ENCODE assay signal across 27 mouse cellular contexts in genomic region chr5:143890741-143891140, GRCm38 (mm10). TPM values are rescaled to one million over a fixed set of nuclear protein-coding genes. Genes with fewer than 3 reads are reported as not detected.
DNase-seq lines count a peak whose midpoint lies in the region; ATAC-seq and TF ChIP-seq lines count a peak whose summit lies in the region.
"Had no signal": no experiment of that assay in that cellular context is flagged by ENCODE, and none has a peak within 500 bp of the region (broad histone marks: within the 10 kb centered on the region; RNA-seq: fewer than 3 reads in every experiment).

No protein-coding gene starts in this region.

- H3K9me3 ChIP-seq in liver, postnatal 0 days (ENCODE audit: low read length): peaks cover 3% of the 10 kb centered on the region
- peaks cover 4% of the 10 kb centered on the region; the same call in 1 of the 2 replicates for H3K9me3 ChIP-seq in liver, embryonic 11.5 days (ENCODE audit: control insufficient read depth, low read length)
- H3K9me3 ChIP-seq in intestine, postnatal 0 days (ENCODE audit: control insufficient read depth): no peaks in the 10 kb centered on the region
- H3K9me3 ChIP-seq: embryonic facial prominence, embryonic 12.5 days; embryonic facial prominence, embryonic 15.5 days had no signal

- H3K9ac ChIP-seq in liver, postnatal 0 days (replicated peaks): no peak overlapping the region
- no peak overlapping the region for H3K9ac ChIP-seq in liver, embryonic 11.5 days (ENCODE audit: low read depth, low read length)
- no peak overlapping the region for H3K9ac ChIP-seq in intestine, postnatal 0 days (ENCODE audit: low read depth, low read length)
- H3K9ac ChIP-seq: embryonic facial prominence, embryonic 12.5 days; embryonic facial prominence, embryonic 15.5 days; forebrain, postnatal 0 days; hindbrain, embryonic 14.5 days had no signal

- H3K27ac ChIP-seq in liver, postnatal 0 days (ENCODE audit: low read depth): no peak overlapping the region; the same call in 1 of the 2 replicates
- no peak overlapping the region for H3K27ac ChIP-seq in liver, embryonic 11.5 days (ENCODE audit: low read depth, low read length)
- peak overlapping the region; percentile 70; the same call in 1 of the 2 replicates for H3K27ac ChIP-seq in intestine, postnatal 0 days (ENCODE audit: low read depth, low read length)
- H3K27ac ChIP-seq: embryonic facial prominence, embryonic 12.5 days; embryonic facial prominence, embryonic 15.5 days; gastrocnemius, adult 2 months; hindbrain, embryonic 14.5 days; hindbrain, postnatal 0 days had no signal

- ATAC-seq in liver, postnatal 0 days: peak; percentile 38; the same call in 1 of the 2 replicates
- no peak for ATAC-seq in liver, embryonic 11.5 days (replicated peaks; ENCODE audit: low FRiP score)
- peak; percentile 89 for ATAC-seq in intestine, postnatal 0 days
- ATAC-seq: forebrain, embryonic 14.5 days; forebrain, postnatal 0 days; hindbrain, postnatal 0 days; inflammation-experienced regulatory T-cells, adult 6 months had no signal

- 64% methylated on average over 6 of the region's 6 CpGs for WGBS in liver, postnatal 0 days (ENCODE audit: insufficient replicate concordance)
- 78% methylated on average over 6 of the region's 6 CpGs for WGBS in liver, embryonic 11.5 days
- 26% methylated on average over 6 of the region's 6 CpGs for WGBS in intestine, postnatal 0 days

- no peak overlapping the region for H3K4me2 ChIP-seq in liver, postnatal 0 days (ENCODE audit: low read depth, low read length)
- H3K4me2 ChIP-seq in liver, embryonic 11.5 days: no peak overlapping the region
- peak overlapping the region; percentile 28; the same call in 1 of the 2 replicates for H3K4me2 ChIP-seq in intestine, postnatal 0 days (replicated peaks; ENCODE audit: low read depth)
- H3K4me2 ChIP-seq: embryonic facial prominence, embryonic 12.5 days; embryonic facial prominence, embryonic 15.5 days; heart, embryonic 11.5 days; hindbrain, embryonic 14.5 days had no signal

- intact Hi-C loops in heart, postnatal 14 days (cut with DNase I): no loop called here

- no peak for TF ChIP-seq EP300 in liver, postnatal 0 days (IDR thresholded peaks at IDR 0.05; ENCODE audit: low read depth)

- H3K36me3 ChIP-seq in liver, postnatal 0 days (replicated peaks; ENCODE audit: insufficient read depth, low read length): peaks cover 93% of the 10 kb centered on the region
- H3K36me3 ChIP-seq in liver, embryonic 11.5 days (ENCODE audit: control insufficient read depth, insufficient read depth, low read length): peaks cover 41% of the 10 kb centered on the region
- peaks cover 63% of the 10 kb centered on the region for H3K36me3 ChIP-seq in intestine, postnatal 0 days (ENCODE audit: control insufficient read depth, insufficient read depth)

- DNase-seq in liver, postnatal 0 days: no peak
- no peak for DNase-seq in liver, embryonic 11.5 days (ENCODE audit: low spot score)
- DNase-seq in yolk sac, embryonic 10.5 days (ENCODE audit: low spot score): peak; percentile 78
- DNase-seq in cerebellum, adult 9-11 months: no peak
- DNase-seq in heart, postnatal 14 days: no peak
- DNase-seq: adrenal gland, adult 2 months; adrenal gland, postnatal 25 days; cerebellum, adult 11-12 months; cerebellum, adult 9-10 months; cerebellum, postnatal 25 days; forebrain, postnatal 0 days; gastrocnemius, adult 2 months; gastrocnemius, postnatal 14 days; heart, adult 11 months; heart, postnatal 4 days had no signal

- H3K27me3 ChIP-seq in liver, postnatal 0 days (ENCODE audit: insufficient read depth, low read length): no peaks in the 10 kb centered on the region
- H3K27me3 ChIP-seq in liver, embryonic 11.5 days (replicated peaks; ENCODE audit: control insufficient read depth, insufficient read depth, low read length): no peaks in the 10 kb centered on the region
- H3K27me3 ChIP-seq in intestine, postnatal 0 days (replicated peaks; ENCODE audit: control insufficient read depth, insufficient read depth, low read length): no peaks in the 10 kb centered on the region
- H3K27me3 ChIP-seq: embryonic facial prominence, embryonic 12.5 days; embryonic facial prominence, embryonic 15.5 days had no signal

- no peak overlapping the region for H3K4me3 ChIP-seq in liver, postnatal 0 days (ENCODE audit: low read depth, low read length)
- H3K4me3 ChIP-seq in liver, embryonic 11.5 days (ENCODE audit: low read depth, low read length): no peak overlapping the region
- no peak overlapping the region for H3K4me3 ChIP-seq in intestine, postnatal 0 days (ENCODE audit: low read depth, low read length)
- H3K4me3 ChIP-seq: embryonic facial prominence, embryonic 12.5 days; embryonic facial prominence, embryonic 15.5 days; gastrocnemius, adult 2 months had no signal

- TF ChIP-seq CTCF in liver, postnatal 0 days (IDR thresholded peaks at IDR 0.05; ENCODE audit: low read depth): no peak
- no peak for TF ChIP-seq CTCF in intestine, postnatal 0 days (IDR thresholded peaks at IDR 0.05; ENCODE audit: low read depth)

- no peaks in the 10 kb centered on the region; the same call in 1 of the 2 replicates for H3K4me1 ChIP-seq in liver, postnatal 0 days (ENCODE audit: insufficient read depth)
- H3K4me1 ChIP-seq in liver, embryonic 11.5 days (replicated peaks; ENCODE audit: control insufficient read depth, insufficient read depth, low read length): peaks cover 20% of the 10 kb centered on the region
- no peaks in the 10 kb centered on the region for H3K4me1 ChIP-seq in intestine, postnatal 0 days (replicated peaks; ENCODE audit: control insufficient read depth, insufficient read depth, low read length)
- H3K4me1 ChIP-seq: embryonic facial prominence, embryonic 12.5 days; embryonic facial prominence, embryonic 15.5 days had no signal

RNA-seq across cellular contexts. Expression of gene Ankrd61, which starts 6.7 kb away (rescaled TPM):
- polyA plus RNA-seq in liver, postnatal 0 days (2015; fragmentation: Nextera tagmentation; extraction: Ambion mirVana): 0.07 TPM in 1 of 2 replicates, not detected in the other
- 0.19 and 0.22 TPM in 2 replicates for polyA plus RNA-seq in liver, embryonic 11.5 days (2014; fragmentation: Nextera tagmentation; extraction: Ambion mirVana)
- polyA plus RNA-seq in intestine, postnatal 0 days (2015; fragmentation: Nextera tagmentation; extraction: Ambion mirVana): not detected in 2 replicates
- not detected for total RNA-seq in heart, postnatal 14 days (2021)
- total RNA-seq: adrenal gland, adult 2 months; common myeloid progenitor, adult 5-6 weeks; forebrain, postnatal 0 days; gastrocnemius, adult 2 months; gastrocnemius, postnatal 14 days; heart, adult 8-10 months; hindbrain, postnatal 0 days had no signal
- polyA plus RNA-seq: heart, embryonic 14.5 days had no signal

RNA-seq across cellular contexts. Expression of gene Aimp2, which starts 18.9 kb away (rescaled TPM):
- 22.2 and 25.4 TPM in 2 replicates for polyA plus RNA-seq in liver, postnatal 0 days (2015; fragmentation: Nextera tagmentation; extraction: Ambion mirVana)
- polyA plus RNA-seq in liver, embryonic 11.5 days (2014; fragmentation: Nextera tagmentation; extraction: Ambion mirVana): 126 and 130 TPM in 2 replicates
- polyA plus RNA-seq in intestine, postnatal 0 days (2015; fragmentation: Nextera tagmentation; extraction: Ambion mirVana): 58.8 TPM in 2 replicates
- 10 to 100 TPM; 31.5 to 35.7 TPM for total RNA-seq in heart, postnatal 14 days (2021)

RNA-seq across cellular contexts. Expression of gene Pms2, which starts 19.0 kb away (rescaled TPM):
- 5.6 and 6.6 TPM in 2 replicates for polyA plus RNA-seq in liver, postnatal 0 days (2015; fragmentation: Nextera tagmentation; extraction: Ambion mirVana)
- 27.0 and 30.9 TPM in 2 replicates for polyA plus RNA-seq in liver, embryonic 11.5 days (2014; fragmentation: Nextera tagmentation; extraction: Ambion mirVana)
- 6.4 and 6.8 TPM in 2 replicates for polyA plus RNA-seq in intestine, postnatal 0 days (2015; fragmentation: Nextera tagmentation; extraction: Ambion mirVana)
- 1 to 10 TPM; 5.6 to 7.6 TPM for total RNA-seq in heart, postnatal 14 days (2021)

RNA-seq across cellular contexts. Expression of gene Gm42421, which starts 37.2 kb away (rescaled TPM):
- 0.19 TPM in 1 of 2 replicates, not detected in the other for polyA plus RNA-seq in liver, postnatal 0 days (2015; fragmentation: Nextera tagmentation; extraction: Ambion mirVana)
- 0.41 and 0.70 TPM in 2 replicates for polyA plus RNA-seq in liver, embryonic 11.5 days (2014; fragmentation: Nextera tagmentation; extraction: Ambion mirVana)
- 0.26 TPM in 1 of 2 replicates, not detected in the other for polyA plus RNA-seq in intestine, postnatal 0 days (2015; fragmentation: Nextera tagmentation; extraction: Ambion mirVana)
- under 1 TPM in 1 of 2 experiments, not detected in 1; 0.50 TPM for total RNA-seq in heart, postnatal 14 days (2021)
- total RNA-seq: common myeloid progenitor, adult 5-6 weeks; gastrocnemius, adult 2 months; gastrocnemius, postnatal 14 days; gastrocnemius, postnatal 4 days had no signal
- polyA plus RNA-seq: adrenal gland, adult 2 months had no signal

RNA-seq across cellular contexts. Expression of gene Rsph10b, which starts 42.1 kb away (rescaled TPM):
- 0.19 and 0.23 TPM in 2 replicates for polyA plus RNA-seq in liver, postnatal 0 days (2015; fragmentation: Nextera tagmentation; extraction: Ambion mirVana)
- 0.34 TPM in 2 replicates for polyA plus RNA-seq in liver, embryonic 11.5 days (2014; fragmentation: Nextera tagmentation; extraction: Ambion mirVana)
- 0.86 and 1.5 TPM in 2 replicates for polyA plus RNA-seq in intestine, postnatal 0 days (2015; fragmentation: Nextera tagmentation; extraction: Ambion mirVana)
- under 1 TPM; 0.34 to 0.53 TPM for total RNA-seq in heart, postnatal 14 days (2021)
- total RNA-seq: common myeloid progenitor, adult 5-6 weeks had no signal
